Mouse (Mus musculus): ENCODE measurements at regions not wholly inside any gene's neighbourhood (a gene's known extent, or its start where the extent isn't known, plus 50 kb on each side); places are given as distances from the start of the nearest gene placed in this dataset.
"Not testable (repeated sequence)": the region's sequence is repeated elsewhere in the genome, so short reads cannot be mapped to it uniquely, and the experiment has no call there.

GRCm38 (mm10) chr14:53729149-53729548 lies 524.8 kb downstream of the Dad1 start:
- H3K9ac ChIP-seq (ENCODE audit: low read depth, low read length); H3K4me2 ChIP-seq (ENCODE audit: low read depth, low read length); H3K4me3 ChIP-seq (ENCODE audit: low read depth, low read length); H3K27ac ChIP-seq (ENCODE audit: low read length); H3K36me3 ChIP-seq (ENCODE audit: control insufficient read depth, insufficient read depth); H3K27me3 ChIP-seq (ENCODE audit: control insufficient read depth, insufficient read depth, low read depth, low read length); H3K9me3 ChIP-seq (replicated peaks; ENCODE audit: control insufficient read depth, low read length); H3K4me1 ChIP-seq (ENCODE audit: control insufficient read depth, low read depth, low read length): not testable (repeated sequence)
- peak; percentile 78 for ATAC-seq (ENCODE audit: low read depth)
- no CpG with 5 or more reads among the region's 1 CpGs for WGBS (ENCODE audit: insufficient replicate concordance)

GRCm38 (mm10) chr14:53726914-53727313 lies 527.0 kb downstream of the Dad1 start:
- not testable (repeated sequence) for H3K36me3 ChIP-seq (ENCODE audit: control insufficient read depth, insufficient read depth); H3K4me1 ChIP-seq (ENCODE audit: control insufficient read depth, low read depth, low read length); ATAC-seq (ENCODE audit: low read depth); H3K4me3 ChIP-seq (ENCODE audit: low read depth, low read length); H3K4me2 ChIP-seq (ENCODE audit: low read depth, low read length); H3K9me3 ChIP-seq (replicated peaks; ENCODE audit: control insufficient read depth, low read length); H3K27me3 ChIP-seq (ENCODE audit: control insufficient read depth, insufficient read depth, low read depth, low read length); H3K27ac ChIP-seq (ENCODE audit: low read length); H3K9ac ChIP-seq (ENCODE audit: low read depth, low read length)
- 23% methylated on average over 2 of the region's 4 CpGs for WGBS (ENCODE audit: insufficient replicate concordance)

DNA sequence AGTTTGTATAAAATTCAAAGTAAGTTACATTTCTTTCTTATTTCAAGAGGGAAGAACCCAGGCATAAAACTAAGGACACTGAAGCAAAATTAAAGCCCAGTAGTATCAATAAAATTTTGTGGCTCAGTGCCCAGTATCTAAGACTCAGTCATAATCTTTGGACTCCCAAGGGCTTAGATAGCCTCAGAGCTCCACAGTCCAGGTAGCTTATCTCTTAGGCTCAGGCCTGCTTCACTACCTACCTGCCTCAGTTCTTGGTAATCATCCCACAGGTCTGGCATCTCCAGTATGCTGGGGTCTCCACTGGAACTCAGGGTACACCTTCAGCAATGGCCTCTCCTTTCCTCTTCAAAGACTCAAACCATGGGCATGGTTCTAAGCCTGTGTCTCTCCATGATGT lies 530.3 kb downstream of the Dad1 start:
- H3K4me1 ChIP-seq (ENCODE audit: control insufficient read depth, low read depth, low read length); H3K4me3 ChIP-seq (ENCODE audit: low read depth, low read length); H3K36me3 ChIP-seq (ENCODE audit: control insufficient read depth, insufficient read depth); H3K4me2 ChIP-seq (ENCODE audit: low read depth, low read length); H3K9me3 ChIP-seq (replicated peaks; ENCODE audit: control insufficient read depth, low read length); H3K27me3 ChIP-seq (ENCODE audit: control insufficient read depth, insufficient read depth, low read depth, low read length); H3K27ac ChIP-seq (ENCODE audit: low read length); H3K9ac ChIP-seq (ENCODE audit: low read depth, low read length): not testable (repeated sequence)
- peak; percentile 48 for ATAC-seq (ENCODE audit: low read depth)

GRCm38 (mm10) chr14:53721901-53722300 lies 532.0 kb downstream of the Dad1 start:
- not testable (repeated sequence) for H3K4me1 ChIP-seq (ENCODE audit: control insufficient read depth, low read depth, low read length); H3K9me3 ChIP-seq (replicated peaks; ENCODE audit: control insufficient read depth, low read length)

DNA sequence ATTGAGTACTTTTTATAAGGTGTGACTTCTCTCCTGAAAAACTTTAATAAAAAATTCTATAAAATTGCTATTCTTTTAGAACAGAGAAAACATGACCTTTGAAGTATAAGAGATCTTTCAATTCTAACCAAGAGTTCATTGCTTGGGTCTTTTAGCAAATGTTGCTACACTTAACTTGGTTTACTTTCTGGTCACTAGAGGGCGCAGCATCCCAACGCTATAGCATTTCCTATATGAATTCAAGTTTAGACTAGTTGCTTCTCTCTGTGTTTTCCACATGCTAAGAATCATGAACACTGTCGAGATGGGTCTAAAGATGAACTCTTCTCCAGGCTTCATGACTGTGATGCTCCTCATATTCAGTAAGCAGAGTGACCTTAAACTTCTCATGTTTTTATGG lies 544.3 kb downstream of the Dad1 start:
- not testable (repeated sequence) for H3K4me1 ChIP-seq (ENCODE audit: control insufficient read depth, low read depth, low read length); H3K4me2 ChIP-seq (ENCODE audit: low read depth, low read length); H3K27ac ChIP-seq (ENCODE audit: low read length); H3K36me3 ChIP-seq (ENCODE audit: control insufficient read depth, insufficient read depth); H3K4me3 ChIP-seq (ENCODE audit: low read depth, low read length); ATAC-seq (ENCODE audit: low read depth); H3K9ac ChIP-seq (ENCODE audit: low read depth, low read length); H3K27me3 ChIP-seq (ENCODE audit: control insufficient read depth, insufficient read depth, low read depth, low read length); H3K9me3 ChIP-seq (replicated peaks; ENCODE audit: control insufficient read depth, low read length)
- WGBS (ENCODE audit: insufficient replicate concordance): 0% methylated on average over 3 of the region's 3 CpGs

More at GRCm38 (mm10) chr14:53721901-53722300, 532.0 kb downstream of the Dad1 start:
- WGBS (ENCODE audit: insufficient replicate concordance): 61% methylated on average over 2 of the region's 2 CpGs
- H3K4me3 ChIP-seq (ENCODE audit: low read depth, low read length); H3K27ac ChIP-seq (ENCODE audit: low read length); H3K27me3 ChIP-seq (ENCODE audit: control insufficient read depth, insufficient read depth, low read depth, low read length); ATAC-seq (ENCODE audit: low read depth); H3K4me2 ChIP-seq (ENCODE audit: low read depth, low read length); H3K36me3 ChIP-seq (ENCODE audit: control insufficient read depth, insufficient read depth); H3K9ac ChIP-seq (ENCODE audit: low read depth, low read length): not testable (repeated sequence)

- H3K27ac ChIP-seq (ENCODE audit: low read length); H3K9ac ChIP-seq (ENCODE audit: low read depth, low read length); H3K4me3 ChIP-seq (ENCODE audit: low read depth, low read length); H3K27me3 ChIP-seq (ENCODE audit: control insufficient read depth, insufficient read depth, low read depth, low read length); H3K4me1 ChIP-seq (ENCODE audit: control insufficient read depth, low read depth, low read length); ATAC-seq (ENCODE audit: low read depth); H3K36me3 ChIP-seq (ENCODE audit: control insufficient read depth, insufficient read depth); H3K9me3 ChIP-seq (replicated peaks; ENCODE audit: control insufficient read depth, low read length); H3K4me2 ChIP-seq (ENCODE audit: low read depth, low read length): not testable (repeated sequence)
- WGBS (ENCODE audit: insufficient replicate concordance): 62% methylated on average over 5 of the region's 5 CpGs
These were observed 549.6 kb downstream of the Dad1 start for GRCm38 (mm10) chr14:53704351-53704750.

- not testable (repeated sequence) for H3K9ac ChIP-seq (ENCODE audit: low read depth, low read length); H3K36me3 ChIP-seq (ENCODE audit: control insufficient read depth, insufficient read depth); H3K4me1 ChIP-seq (ENCODE audit: control insufficient read depth, low read depth, low read length); H3K9me3 ChIP-seq (replicated peaks; ENCODE audit: control insufficient read depth, low read length); H3K27me3 ChIP-seq (ENCODE audit: control insufficient read depth, insufficient read depth, low read depth, low read length); H3K4me2 ChIP-seq (ENCODE audit: low read depth, low read length); H3K27ac ChIP-seq (ENCODE audit: low read length); H3K4me3 ChIP-seq (ENCODE audit: low read depth, low read length); ATAC-seq (ENCODE audit: low read depth)
- 3% methylated on average over 1 of the region's 1 CpGs for WGBS (ENCODE audit: insufficient replicate concordance)
These were observed 550.3 kb downstream of the Dad1 start for GRCm38 (mm10) chr14:53703593-53703992.

DNA sequence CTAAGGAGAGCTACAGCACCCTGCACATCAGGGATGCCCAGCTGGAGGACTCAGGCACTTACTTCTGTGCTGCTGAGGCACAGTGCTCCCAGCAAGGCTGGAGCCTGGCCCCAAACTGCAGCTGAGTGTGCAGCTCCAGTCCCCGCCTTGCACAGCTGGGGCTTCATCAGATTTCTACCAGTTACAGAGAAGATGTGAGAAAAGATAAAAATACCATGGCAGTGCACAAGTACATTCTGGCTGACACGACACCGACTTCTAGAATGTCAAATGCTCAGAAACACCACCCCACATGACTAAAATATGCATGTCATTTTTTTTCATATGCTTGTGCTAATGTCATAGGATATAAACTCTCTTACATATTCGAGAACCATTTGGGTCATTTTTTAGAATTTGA lies 569.8 kb downstream of the Dad1 start:
- ATAC-seq (ENCODE audit: low read depth); H3K27ac ChIP-seq (ENCODE audit: low read length); H3K4me2 ChIP-seq (ENCODE audit: low read depth, low read length); H3K36me3 ChIP-seq (ENCODE audit: control insufficient read depth, insufficient read depth); H3K4me3 ChIP-seq (ENCODE audit: low read depth, low read length); H3K27me3 ChIP-seq (ENCODE audit: control insufficient read depth, insufficient read depth, low read depth, low read length); H3K4me1 ChIP-seq (ENCODE audit: control insufficient read depth, low read depth, low read length); H3K9ac ChIP-seq (ENCODE audit: low read depth, low read length); H3K9me3 ChIP-seq (replicated peaks; ENCODE audit: control insufficient read depth, low read length): not testable (repeated sequence)
- WGBS (ENCODE audit: insufficient replicate concordance): 49% methylated on average over 4 of the region's 4 CpGs

DNA sequence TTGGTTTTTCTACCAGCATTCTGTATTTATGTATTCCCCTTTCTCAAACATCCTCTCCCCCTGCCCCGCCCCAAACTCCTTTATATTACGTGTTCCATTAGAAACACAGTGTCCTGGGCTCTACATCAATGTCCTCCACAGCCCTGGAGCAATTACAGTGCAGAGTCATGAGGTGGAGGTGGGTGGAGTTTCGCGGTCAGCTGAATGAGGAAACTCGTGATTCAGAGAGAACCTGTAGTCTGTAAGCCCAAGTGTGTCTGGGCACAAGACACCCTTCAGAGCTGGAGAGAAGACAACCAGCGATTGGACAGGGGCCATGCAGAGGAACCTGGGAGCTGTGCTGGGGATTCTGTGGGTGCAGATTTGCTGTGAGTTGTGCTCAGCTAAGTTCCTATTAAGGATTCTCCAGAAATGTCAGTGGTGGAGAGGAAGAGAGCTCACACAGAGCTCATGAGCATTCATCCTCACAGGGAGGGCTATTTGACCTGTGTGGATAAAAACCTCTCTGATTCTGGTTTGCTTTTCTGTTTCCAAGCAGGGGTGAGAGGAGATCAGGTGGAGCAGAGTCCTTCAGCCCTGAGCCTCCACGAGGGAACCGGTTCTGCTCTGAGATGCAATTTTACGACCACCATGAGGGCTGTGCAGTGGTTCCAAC lies 570.4 kb downstream of the Dad1 start:
- not testable (repeated sequence) for H3K4me2 ChIP-seq (ENCODE audit: low read depth, low read length); H3K27me3 ChIP-seq (ENCODE audit: control insufficient read depth, insufficient read depth, low read depth, low read length); H3K9ac ChIP-seq (ENCODE audit: low read depth, low read length); H3K4me3 ChIP-seq (ENCODE audit: low read depth, low read length); H3K36me3 ChIP-seq (ENCODE audit: control insufficient read depth, insufficient read depth); H3K9me3 ChIP-seq (replicated peaks; ENCODE audit: control insufficient read depth, low read length); H3K4me1 ChIP-seq (ENCODE audit: control insufficient read depth, low read depth, low read length); H3K27ac ChIP-seq (ENCODE audit: low read length); ATAC-seq (ENCODE audit: low read depth)
- 44% methylated on average over 9 of the region's 9 CpGs for WGBS (ENCODE audit: insufficient replicate concordance)
